Mouse (Mus musculus): ENCODE measurements around the gene Sacm1l. TPM values are rescaled to one million over a fixed set of nuclear protein-coding genes. Genes with fewer than 3 reads are reported as not detected.

Sacm1l gene
- total RNA-seq, 2 experiments from 2014 or later, result 19.2 to 23.7 TPM

DNA sequence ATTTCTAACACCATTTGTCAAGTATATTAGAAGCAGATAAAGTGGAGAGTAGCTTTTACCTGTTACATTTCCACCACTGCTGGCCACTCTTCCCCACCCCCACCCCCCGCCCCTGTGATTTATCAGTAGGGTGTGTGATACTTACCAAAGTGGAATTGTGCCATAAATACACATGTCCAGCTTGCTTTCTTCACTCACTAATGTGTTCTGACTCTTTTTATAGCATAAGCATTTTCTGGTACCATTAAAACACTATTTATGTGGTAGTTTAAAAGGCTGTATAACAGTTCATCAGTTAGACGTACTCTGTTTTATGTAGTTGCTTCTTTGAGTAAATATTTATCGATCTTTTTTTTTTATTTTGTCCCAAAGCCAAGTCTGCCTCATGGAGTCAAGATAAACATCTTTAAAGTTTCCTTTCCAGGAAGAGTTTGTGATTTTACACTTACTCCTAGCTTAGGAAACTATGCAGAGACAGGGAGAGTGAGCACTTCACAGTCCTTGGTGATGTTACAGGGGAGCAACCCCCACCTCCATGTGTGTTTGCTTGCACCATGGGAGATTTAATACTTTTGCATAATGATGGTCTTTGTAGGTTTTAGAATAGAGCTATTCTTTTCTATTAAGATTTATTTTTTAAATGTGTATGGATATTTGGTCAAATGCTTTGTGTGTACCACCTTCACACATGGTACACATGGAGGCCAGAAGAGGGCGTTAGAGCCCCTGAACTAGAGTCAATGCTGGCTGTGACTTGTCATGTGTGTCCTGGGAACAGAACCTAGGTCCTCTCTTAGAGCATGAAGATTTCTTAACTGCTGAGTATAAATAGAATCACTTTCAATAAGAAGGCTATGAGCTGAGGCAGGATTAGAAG, 23.1 kb upstream of the Sacm1l start:
- no peak for DNase-seq
- intact Hi-C loops (cut with DNase I; ENCODE audit: low total_unique reads), result loop anchor here (5.0 kb wide), 1 partner anchor 54 kb away; no protein-coding TSS in a partner anchor

- no peak for DNase-seq
- intact Hi-C loops (cut with DNase I; ENCODE audit: low total_unique reads), result loop anchor here (5.0 kb wide), 1 partner anchor 55 kb away; no protein-coding TSS in a partner anchor
Observed at GRCm38 (mm10) chr9:123507380-123507779, 22.2 kb upstream of the Sacm1l start.

DNA sequence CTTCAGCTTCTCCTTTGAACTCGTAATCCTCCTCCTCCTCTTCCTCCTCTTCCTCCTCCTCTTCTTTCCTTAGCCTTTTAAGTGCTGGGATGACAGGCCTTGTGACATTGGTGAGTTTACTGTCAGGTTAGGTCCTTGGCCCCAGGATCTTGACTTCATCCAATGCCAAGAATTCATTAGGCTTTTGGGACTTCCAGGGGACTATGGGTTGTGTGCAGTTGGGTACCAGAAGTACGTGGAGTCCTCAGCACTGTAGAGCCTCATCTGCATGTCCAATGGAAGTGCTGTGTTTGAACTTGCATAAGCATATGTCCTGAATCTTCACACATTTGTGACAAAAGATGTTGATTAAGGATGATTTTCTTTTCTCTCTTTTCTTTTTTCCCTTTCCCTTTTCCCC, 20.6 kb upstream of the Sacm1l start:
- intact Hi-C loops (cut with DNase I; ENCODE audit: low total_unique reads), result loop anchor here (5.0 kb wide), 1 partner anchor 57 kb away; no protein-coding TSS in a partner anchor
- no peak for DNase-seq

DNA sequence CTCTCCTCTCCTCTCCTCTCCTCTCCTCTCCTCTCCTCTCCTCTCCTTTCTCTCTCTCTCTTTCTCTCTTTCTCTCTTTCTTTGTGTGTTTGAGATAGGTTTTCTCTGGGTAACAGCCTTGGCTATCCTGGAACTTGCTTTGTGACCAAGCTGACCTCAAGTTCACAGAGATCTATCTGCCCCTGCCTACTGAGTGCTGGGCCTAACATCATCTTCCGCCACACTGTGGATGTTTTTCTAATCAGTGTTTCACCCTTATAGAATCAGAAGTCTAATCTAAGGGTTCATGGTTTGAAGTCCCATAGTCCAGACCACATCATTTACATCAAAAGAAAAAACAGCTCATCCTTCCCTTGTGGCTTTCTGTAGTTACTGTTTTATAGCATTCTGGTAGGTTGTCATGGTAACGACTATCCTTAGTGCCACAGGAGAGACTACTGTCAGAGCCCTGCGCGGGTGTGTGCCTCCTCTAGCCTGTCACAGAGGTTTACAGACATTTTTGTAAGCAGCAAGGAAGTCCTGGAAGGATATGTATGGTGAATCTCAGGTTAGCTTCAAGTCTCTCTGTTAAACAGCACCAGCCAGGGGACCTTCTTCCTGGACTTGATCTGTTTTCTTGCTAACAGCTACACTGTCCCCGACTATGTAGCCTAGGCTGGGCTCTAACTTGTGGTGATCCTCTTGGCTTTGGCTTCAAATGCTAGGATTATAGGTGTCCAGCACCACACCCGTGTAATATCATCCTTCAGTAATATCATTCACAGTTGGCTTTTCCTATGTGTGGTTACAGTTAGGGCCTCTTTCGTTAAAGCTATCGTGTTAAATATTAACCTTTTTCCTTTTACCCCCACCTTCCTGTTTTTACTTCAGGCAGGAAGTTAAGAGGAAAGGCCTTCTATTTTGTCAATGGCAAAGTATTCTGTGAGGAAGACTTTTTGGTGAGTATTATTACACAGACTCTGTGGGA, 19.6 kb upstream of the Sacm1l start:
- intact Hi-C loops (cut with DNase I; ENCODE audit: low total_unique reads), result loop anchor here (5.0 kb wide), 1 partner anchor 58 kb away; no protein-coding TSS in a partner anchor
- no peak for DNase-seq

- intact Hi-C loops (cut with DNase I; ENCODE audit: low total_unique reads), result no loop called here
- no peak for DNase-seq
Observed at GRCm38 (mm10) chr9:123510926-123511325, 18.6 kb upstream of the Sacm1l start.

- no peak for DNase-seq
- intact Hi-C loops (cut with DNase I; ENCODE audit: low total_unique reads), result no loop called here
Observed at GRCm38 (mm10) chr9:123512482-123512881, 17.1 kb upstream of the Sacm1l start.

GRCm38 (mm10) chr9:123515087-123515486, 14.5 kb upstream of the Sacm1l start:
- intact Hi-C loops (cut with DNase I; ENCODE audit: low total_unique reads), result loop anchor here (5.0 kb wide), 1 partner anchor 33 kb away; no protein-coding TSS in a partner anchor
- no peak for DNase-seq

DNA sequence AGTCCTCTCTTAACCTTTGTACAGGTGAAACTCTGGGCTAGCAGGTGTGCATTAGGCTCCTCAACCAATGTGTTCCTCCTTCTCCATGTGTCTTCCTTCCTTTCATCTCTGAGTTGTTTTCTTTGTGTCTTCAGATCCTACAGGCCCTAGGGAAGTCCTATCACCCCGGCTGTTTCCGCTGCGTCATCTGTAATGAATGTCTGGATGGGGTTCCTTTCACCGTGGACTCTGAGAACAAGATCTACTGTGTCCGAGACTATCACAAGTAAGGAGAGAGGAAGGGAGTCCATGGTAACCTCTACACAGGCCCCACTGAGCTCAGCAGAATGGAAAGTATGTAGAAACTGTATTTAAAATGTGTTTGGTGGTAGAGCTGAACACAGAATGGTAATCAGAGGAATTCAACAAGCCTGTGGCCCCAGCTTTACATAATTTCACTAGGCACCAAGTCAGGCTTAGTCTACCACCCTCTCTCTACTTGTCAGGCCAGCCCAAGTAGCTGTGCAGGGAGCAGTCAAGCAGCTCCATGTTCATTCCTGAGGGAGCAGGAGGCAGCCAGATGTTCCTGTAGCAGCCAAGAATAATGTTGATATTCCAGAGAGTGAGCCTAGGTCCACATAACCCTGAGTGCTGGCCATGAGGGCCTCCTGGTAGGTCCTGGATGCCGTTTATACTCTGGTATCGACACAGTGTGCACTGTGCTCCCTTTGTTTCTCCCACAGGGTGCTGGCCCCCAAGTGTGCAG, 12.7 kb upstream of the Sacm1l start:
- no peak for DNase-seq
- intact Hi-C loops (cut with DNase I; ENCODE audit: low total_unique reads), result loop anchor here (5.0 kb wide), 1 partner anchor 35 kb away; no protein-coding TSS in a partner anchor

DNA sequence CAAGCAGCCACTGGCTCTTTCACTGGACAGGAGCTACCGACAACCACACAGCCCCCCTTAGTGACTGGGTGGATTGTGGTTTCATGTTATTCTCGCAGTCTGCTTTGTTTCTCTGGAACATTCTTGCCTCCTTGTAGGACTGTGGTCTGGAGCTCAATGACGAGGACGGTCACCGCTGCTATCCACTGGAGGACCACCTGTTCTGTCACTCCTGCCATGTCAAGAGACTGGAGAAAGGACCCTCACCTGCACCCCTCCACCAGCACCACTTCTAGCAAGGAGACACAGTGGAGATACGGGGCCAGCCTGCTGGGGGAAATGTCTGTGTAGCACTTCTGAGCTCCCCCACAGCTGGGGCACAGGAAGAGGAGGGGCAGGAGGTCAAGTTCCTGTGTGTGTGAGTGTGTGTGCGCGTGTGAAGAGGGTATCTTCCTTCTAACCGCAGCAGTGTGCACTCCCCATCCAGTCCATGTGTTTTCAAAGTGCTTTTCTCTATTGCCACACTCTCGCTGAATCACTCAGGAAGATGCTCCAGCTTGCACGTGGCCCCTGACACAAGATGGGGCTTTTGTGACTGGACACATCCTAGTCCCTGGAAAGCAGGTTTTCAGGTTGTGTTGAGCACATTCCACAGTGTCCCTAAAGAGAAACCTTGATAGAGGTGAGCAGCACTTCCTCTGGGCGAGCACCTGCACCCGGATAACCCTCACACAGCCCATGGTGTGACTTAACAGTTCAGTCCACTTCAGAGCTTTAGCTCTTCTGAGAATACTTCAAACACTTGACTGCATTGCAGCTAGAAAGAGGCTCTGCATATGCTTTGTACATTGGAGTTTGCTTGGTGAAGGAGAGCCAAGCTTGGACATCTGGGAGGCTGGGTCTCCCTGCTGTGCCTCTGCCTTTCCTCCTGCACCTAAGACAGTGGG, 10.3 kb upstream of the Sacm1l start:
- no peak for DNase-seq
- intact Hi-C loops (cut with DNase I; ENCODE audit: low total_unique reads), result loop anchor here (5.0 kb wide), 1 partner anchor 37 kb away; no protein-coding TSS in a partner anchor

GRCm38 (mm10) chr9:123520735-123521134, 8.8 kb upstream of the Sacm1l start:
- no peak for DNase-seq
- intact Hi-C loops (cut with DNase I; ENCODE audit: low total_unique reads), result loop anchor here (5.0 kb wide), 1 partner anchor 68 kb away; no protein-coding TSS in a partner anchor

DNA sequence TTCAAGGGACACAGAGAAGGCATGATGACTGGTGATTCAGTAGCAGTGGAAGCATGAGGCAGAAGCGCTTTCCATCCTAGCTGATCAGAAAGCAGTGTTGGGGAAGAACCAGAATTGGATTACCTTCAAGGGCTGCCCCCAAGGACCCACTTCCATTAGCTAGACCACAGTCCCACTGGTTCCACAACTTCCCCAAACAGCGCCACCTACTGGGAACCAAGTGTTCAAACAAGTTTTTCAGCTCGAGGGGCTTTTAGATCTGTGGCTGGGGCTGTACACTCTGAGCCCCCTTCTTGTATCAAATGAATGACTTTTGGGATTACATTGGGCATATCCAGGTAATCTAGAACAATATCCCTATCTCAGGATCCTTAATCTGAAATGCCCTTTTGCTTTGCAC, 5.9 kb upstream of the Sacm1l start:
- peak; percentile 36 for DNase-seq
- intact Hi-C loops (cut with DNase I; ENCODE audit: low total_unique reads), result loop anchor here (5.0 kb wide), 1 partner anchor 71 kb away; no protein-coding TSS in a partner anchor

GRCm38 (mm10) chr9:123525095-123525494, 4.5 kb upstream of the Sacm1l start:
- peak; percentile 55 for DNase-seq
- intact Hi-C loops (cut with DNase I; ENCODE audit: low total_unique reads), result no loop called here

GRCm38 (mm10) chr9:123526502-123526901, 3.1 kb upstream of the Sacm1l start:
- DNase-seq, result no peak
- intact Hi-C loops (cut with DNase I; ENCODE audit: low total_unique reads), result no loop called here

- intact Hi-C loops (cut with DNase I; ENCODE audit: low total_unique reads), result no loop called here
Observed at GRCm38 (mm10) chr9:123528087-123528925, 1.3 kb upstream of the Sacm1l start.

GRCm38 (mm10) chr9:123528926-123529295, 648 bp upstream of the Sacm1l start:
- intact Hi-C loops (cut with DNase I; ENCODE audit: low total_unique reads), result no loop called here
- peak; percentile 24 for DNase-seq

More at GRCm38 (mm10) chr9:123528087-123528925, 1.3 kb upstream of the Sacm1l start:
- DNase-seq, result no peak

GRCm38 (mm10) chr9:123530158-123530475, 558 bp downstream of the Sacm1l start:
- intact Hi-C loops (cut with DNase I; ENCODE audit: low total_unique reads), result no loop called here
- DNase-seq, result no peak

DNA sequence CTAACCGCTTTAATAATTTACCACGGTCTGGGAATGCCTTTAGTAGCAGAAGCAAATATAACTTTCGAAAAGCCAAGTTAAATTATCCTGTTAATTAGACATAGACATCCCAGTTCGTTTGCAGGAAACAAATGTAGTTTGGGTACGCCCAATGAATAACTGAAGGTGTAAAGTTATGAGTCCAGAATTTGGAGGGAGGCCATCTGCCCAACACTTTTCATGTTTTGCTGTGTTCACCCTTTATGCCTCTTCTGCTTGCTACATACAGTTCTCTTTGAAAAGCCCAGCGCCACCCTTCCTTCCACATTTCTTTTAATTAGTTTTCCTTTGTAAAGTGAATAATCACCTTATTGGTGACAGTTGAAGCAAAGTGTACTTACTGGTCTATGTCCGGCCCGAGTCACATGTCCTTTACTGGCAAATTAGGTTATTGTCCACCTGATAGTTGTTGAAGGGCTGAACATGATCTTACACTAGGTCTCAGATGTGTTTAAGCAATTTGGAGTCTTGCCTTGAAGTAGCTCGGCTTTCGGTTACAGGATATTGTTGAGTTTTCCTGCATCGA, 1.1 kb downstream of the Sacm1l start:
- intact Hi-C loops (cut with DNase I; ENCODE audit: low total_unique reads), result no loop called here
- no peak for DNase-seq

Measured in gastrocnemius, postnatal 14 days (tissue).